Mouse (Mus musculus) splenic B cell, adult 2 months (primary cell): ENCODE measurements around the gene Nubpl.
"Not testable (repeated sequence)": the region's sequence is repeated elsewhere in the genome, so short reads cannot be mapped to it uniquely, and the experiment has no call there.

Source experiments
- DNase-seq: peaks from one replicate; pipeline ENCODE4 v3.0.0-alpha.2; 2011; ENCODE audit warnings: low read depth, low spot score
- H3K27me3 ChIP-seq: 2 replicates; pipeline ENCODE4 v1.6.1; 2012; ENCODE audit warnings: mild to moderate bottlenecking, low read length, moderate library complexity, mixed read lengths; ENCODE audit not compliant: control insufficient read depth, poor library complexity, insufficient read depth, severe bottlenecking
- H3K36me3 ChIP-seq: 2 replicates; pipeline ENCODE4 v1.6.1; 2012; ENCODE audit warnings: mild to moderate bottlenecking, low read length, moderate library complexity, mixed read lengths; ENCODE audit not compliant: control insufficient read depth, poor library complexity, insufficient read depth, severe bottlenecking

The Nubpl gene

DNA sequence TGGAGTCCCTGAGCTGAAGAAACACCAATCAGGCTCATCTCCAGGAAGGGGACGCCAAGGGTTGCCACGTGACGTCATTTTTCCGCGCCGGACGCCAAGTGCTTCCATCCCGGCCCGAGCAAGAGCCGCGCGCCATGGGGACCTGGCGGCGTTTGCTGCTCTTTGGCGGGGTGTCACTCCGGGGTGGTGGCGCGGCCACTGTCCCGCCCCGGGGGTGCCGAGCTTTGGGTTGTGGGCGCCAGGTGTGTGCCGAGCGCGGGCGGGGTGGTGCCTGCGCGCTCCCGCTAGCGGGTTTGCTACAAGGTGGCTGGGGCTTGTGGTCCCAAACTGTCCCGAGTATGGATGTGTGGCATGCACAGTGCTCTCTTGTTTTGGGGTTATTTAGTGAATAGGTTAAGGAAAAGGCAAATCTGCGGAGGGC lies at the start of gene Nubpl:
Gene Nubpl, plus strand, starts transcription at position 88 of the 421 bp plus-strand sequence.
- no peaks in the 10 kb centered on the region for H3K36me3 ChIP-seq
- peak; percentile 95 for DNase-seq

DNA sequence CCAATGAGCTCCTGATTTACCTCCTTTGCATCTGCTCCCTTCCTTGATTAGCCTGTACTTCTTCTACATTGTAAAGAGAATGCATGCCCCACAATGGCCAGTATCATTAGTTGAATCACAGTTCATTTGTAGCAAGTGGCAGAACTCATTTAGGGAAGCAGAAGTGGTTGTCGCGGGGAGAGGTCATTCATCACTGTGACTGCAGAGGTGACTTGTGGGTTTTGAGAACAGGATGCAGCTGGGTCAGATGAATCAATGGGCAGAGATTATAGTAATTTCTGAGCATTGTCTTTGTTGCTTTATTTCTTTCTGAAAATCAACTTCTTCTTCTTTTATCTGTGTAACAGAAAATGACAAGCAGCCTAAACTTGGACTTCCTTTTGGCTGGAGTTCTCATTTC lies 48.2 kb upstream of the Nubpl start:
- Histone ChIP-seq H3K36me3 (no peaks in the 10 kb centered on the region), H3K27me3 (no peaks in the 10 kb centered on the region)
- peak; percentile 7 for DNase-seq

More for the DNA sequence above, at the start of gene Nubpl:
- no peaks in the 10 kb centered on the region for H3K27me3 ChIP-seq

DNA sequence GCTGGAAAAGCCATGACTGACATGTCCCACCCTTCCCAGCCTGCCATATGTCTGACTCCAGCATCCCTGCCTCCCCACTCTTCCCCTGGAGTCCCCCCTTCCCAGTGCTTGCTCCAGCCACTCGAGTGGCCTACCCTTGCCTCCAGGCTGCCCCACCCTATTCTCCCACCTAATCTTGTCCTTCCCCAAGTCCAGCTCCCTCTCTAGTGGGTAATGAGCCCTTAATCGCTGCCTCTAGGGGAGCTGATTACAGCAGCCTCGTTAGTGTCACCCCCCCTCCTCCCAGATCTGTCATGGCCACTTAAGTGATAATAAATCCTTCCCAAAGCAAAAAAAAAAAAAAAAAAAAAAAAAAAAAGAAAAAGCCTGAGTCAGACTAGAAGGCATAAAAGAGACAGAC lies 18.2 kb upstream of the Nubpl start:
- not testable (repeated sequence) for DNase-seq

DNA sequence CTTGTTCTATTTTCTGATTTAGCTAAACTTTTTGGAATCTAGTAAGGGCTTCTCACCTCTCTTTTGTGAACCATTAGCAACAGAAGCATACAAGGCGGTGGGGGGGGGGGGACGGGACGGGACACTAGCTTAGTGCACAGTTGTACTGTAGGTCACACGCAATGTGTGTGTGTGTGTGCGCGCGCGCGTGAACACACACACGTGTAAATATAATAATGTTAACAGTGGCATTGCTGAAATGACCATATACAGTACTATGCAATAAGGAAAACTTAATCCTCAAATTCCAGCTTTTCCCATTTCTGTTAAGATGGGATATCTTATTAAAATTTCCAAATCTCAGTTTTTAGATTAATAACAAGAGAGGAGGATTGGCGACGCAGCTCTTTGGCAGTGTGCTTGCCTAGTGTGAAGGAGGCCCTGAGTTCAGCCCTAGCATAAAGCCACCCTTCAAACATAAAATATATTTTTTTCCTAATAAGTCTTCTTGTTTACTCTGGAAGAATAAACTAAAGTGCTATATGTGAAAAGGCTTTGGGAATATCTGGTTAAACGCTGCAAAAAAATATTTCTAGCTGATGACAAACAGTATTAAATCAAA lies 388 bp upstream of the Nubpl start:
- no peaks in the 10 kb centered on the region for H3K36me3 ChIP-seq
- no peaks in the 10 kb centered on the region for H3K27me3 ChIP-seq
- DNase-seq: no peak

More for the DNA sequence above, 18.2 kb upstream of the Nubpl start:
- H3K27me3 ChIP-seq, H3K36me3 ChIP-seq: not testable (repeated sequence)

DNA sequence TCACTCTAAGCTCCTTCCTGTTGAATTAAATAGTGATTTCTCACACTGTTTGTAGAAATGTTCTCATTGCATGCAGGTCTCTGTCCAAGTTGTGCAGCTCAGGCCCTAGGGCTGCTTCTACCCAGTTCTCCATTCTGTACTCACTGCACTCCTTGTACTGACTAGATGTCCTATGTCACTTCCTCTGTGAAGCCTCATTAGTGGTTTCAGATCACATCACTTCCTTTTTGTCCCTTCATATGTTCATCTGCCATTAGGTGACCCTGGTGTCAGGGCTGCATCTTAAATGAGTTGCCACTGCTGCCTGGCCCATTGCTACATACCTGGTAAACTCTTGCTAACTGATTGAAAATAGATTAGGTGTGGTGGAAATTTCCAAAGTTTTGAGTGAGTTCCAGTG lies 22.7 kb downstream of the Nubpl start:
- Histone ChIP-seq H3K27me3 (no peaks in the 10 kb centered on the region), H3K36me3 (no peaks in the 10 kb centered on the region)
- DNase-seq: peak; percentile 3

DNA sequence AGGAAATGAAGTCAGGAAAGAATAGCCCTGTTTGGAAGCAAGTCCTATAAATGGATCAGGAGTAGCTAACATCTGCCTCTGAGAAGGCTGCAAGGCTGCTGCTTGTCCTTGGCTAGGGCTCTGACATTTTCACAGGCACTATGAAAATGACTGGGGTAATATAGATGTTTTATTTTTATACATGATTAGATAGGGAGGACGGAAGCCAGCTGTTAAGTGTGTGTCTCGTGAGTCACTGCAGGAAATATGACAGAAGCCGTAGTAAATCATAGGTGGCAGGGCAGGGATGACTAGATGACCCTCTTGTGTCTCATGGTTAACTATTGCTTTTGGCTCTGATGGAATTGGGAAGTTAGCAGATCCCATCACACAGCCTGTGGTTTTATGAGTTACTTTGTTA lies 28.9 kb downstream of the Nubpl start:
- no peak for DNase-seq
- Histone ChIP-seq H3K27me3 (no peaks in the 10 kb centered on the region), H3K36me3 (no peaks in the 10 kb centered on the region)

DNA sequence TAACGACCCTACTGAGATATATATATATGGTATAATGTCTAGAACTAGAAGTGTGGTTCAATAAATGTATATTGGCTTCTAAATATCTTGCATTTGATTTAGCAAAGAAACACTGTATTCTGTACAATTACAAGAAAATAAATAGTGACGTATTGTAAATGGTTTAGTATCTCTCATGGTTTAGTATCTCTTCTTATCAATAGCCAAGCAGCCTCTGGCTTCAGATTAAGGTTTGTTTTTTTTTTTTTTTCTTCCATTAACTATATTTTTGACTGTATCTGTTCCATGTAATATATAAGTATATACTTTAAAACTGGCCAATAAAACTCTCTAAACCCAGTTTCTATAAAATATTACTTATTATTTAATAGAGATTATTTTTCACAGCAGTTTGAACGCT lies 31.5 kb downstream of the Nubpl start:
- DNase-seq: no peak
- H3K27me3 ChIP-seq: no peaks in the 10 kb centered on the region
- no peaks in the 10 kb centered on the region for H3K36me3 ChIP-seq

DNA sequence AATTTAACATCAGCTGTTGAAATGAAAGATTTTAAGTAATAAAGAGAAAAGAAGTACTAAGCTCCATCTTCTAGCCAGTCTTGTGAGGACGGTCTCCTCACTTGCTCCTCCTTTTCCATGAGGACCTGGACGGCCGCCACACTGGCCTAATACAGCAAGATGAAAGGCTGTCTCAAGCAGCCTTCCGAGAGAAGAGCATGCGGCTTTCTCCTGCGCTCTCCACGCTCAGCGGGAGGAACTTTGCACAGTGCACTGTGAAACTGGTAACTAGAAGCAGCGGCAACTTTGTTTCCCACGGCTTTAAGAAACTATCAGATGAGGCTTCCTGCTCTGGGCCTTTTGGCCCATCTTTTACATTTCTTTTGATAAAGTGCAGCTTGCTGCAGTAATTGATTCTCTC lies 34.7 kb downstream of the Nubpl start:
- Histone ChIP-seq H3K27me3 (no peaks in the 10 kb centered on the region), H3K36me3 (no peaks in the 10 kb centered on the region)
- DNase-seq: no peak

DNA sequence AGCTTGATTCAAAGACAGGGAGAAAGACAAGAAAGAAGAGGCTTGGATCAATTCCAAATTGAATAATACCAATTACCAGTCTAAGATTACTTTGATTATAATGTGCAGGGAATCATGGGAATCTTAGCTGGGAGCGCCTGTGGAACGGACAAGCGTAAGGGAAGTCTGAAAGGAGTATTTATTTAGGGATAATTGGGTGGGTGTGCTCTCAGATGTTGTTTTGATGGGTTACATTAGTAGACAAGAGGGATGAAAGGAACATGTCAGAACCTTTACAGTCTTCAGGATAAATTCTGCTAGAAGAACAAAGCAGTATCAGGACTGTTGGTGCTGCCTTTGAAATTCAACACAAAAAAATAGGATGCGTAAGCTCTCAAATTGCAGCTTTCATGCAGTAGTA lies 40.8 kb downstream of the Nubpl start:
- DNase-seq: no peak

DNA sequence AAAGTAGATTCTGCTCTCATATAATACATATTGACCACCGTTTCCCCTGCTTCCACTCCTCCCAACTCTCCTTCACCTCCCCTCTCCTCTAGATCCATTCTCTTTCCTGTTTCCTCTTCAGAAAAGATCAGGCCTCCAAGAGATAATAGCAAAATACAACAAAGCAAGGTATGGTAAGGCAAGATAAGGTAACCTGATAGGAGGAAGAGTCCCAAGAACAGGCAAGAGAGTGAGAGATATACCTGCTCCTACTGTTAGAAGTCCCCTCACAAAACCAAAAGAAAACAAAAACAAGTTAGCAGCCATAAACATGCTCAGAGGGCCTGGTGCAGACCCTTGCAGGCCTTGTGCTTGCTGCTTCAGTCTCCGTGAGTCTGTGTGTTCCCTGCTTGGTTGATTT lies 49.1 kb downstream of the Nubpl start:
- no peak for DNase-seq
- Histone ChIP-seq H3K27me3 (no peaks in the 10 kb centered on the region), H3K36me3 (no peaks in the 10 kb centered on the region)

More for the DNA sequence above, 40.8 kb downstream of the Nubpl start:
- no peaks in the 10 kb centered on the region for H3K36me3 ChIP-seq
- H3K27me3 ChIP-seq: no peaks in the 10 kb centered on the region

DNA sequence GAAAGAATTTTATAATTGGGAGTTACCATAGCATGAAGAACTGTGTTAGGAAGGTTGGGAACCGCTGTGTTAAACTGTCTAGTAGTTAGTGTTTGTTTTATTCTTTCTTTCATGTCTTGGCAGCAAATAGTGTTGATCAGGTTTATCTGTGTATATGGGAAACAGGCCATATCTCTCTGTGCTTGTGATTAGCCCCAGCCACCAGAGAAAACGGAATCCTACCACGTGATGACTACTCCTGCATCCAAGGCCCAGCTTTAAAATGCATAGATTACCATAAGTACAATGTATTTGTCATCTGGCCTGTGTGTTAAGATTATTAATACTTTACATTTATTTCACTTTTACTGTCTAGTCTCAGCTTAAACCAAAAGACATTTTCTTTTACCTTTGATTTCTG lies 51.9 kb downstream of the Nubpl start:
- no peak for DNase-seq
- no peaks in the 10 kb centered on the region for H3K27me3 ChIP-seq
- H3K36me3 ChIP-seq: no peaks in the 10 kb centered on the region

DNA sequence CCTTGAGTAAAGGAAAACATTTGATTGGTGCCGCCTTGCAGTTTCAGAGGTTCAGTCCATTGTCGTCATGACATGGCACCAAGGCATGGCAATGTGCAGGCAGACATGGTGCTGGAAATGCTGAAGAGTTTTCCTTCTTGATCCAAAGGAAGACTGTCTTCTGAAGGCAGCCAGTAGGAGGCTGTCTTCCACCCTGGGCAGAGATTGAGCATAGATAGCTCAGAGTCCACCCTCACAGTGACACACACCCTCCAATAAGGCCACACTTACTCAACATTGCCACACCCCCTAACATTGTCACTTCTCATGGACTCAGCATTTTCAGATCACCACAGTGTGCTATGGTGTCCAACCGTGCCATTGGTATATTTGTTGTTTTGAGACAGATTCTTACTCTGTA lies 54.5 kb downstream of the Nubpl start:
- no peak for DNase-seq
- H3K27me3 ChIP-seq: no peaks in the 10 kb centered on the region
- H3K36me3 ChIP-seq: no peaks in the 10 kb centered on the region

DNA sequence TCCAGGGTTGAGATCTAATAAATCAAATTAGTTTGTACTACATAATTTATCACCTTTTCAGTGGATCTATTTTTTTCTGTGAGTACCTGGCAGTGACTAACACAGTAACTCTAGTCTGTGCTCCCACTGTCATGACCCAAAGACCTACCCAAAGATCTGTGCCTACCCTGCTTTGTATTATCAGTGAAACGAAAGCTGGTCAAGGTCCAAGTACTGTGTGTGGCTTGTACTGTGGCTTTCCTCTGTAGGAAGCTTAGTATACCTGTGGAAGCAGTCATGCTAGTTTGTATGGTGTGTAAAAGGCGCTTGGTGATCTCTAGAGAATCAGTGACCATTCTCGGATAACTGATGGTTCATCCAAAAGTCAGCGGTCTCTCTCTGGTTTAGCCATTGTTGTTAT lies 57.4 kb downstream of the Nubpl start:
- no peak for DNase-seq
- Histone ChIP-seq H3K27me3 (no peaks in the 10 kb centered on the region), H3K36me3 (no peaks in the 10 kb centered on the region)

DNA sequence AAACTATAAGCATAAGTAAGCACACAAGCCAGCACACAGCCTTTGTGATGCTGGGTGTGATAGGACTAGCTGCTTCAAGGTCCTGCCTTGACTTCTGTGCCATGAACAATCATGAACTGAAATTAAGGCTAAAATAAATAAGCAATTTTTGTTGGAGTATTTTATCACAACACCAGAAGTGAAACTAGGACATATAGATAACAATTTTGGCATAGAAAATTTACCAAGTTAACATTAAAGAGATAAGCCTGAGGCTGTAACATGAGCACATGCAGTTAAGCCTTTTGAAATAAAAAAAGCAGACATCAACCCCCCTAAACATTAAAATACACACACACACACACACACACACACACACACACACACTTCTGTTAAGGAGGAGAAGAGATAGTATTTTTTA lies 66.9 kb downstream of the Nubpl start:
- no peak for DNase-seq
- Histone ChIP-seq H3K27me3 (no peaks in the 10 kb centered on the region), H3K36me3 (no peaks in the 10 kb centered on the region)

DNA sequence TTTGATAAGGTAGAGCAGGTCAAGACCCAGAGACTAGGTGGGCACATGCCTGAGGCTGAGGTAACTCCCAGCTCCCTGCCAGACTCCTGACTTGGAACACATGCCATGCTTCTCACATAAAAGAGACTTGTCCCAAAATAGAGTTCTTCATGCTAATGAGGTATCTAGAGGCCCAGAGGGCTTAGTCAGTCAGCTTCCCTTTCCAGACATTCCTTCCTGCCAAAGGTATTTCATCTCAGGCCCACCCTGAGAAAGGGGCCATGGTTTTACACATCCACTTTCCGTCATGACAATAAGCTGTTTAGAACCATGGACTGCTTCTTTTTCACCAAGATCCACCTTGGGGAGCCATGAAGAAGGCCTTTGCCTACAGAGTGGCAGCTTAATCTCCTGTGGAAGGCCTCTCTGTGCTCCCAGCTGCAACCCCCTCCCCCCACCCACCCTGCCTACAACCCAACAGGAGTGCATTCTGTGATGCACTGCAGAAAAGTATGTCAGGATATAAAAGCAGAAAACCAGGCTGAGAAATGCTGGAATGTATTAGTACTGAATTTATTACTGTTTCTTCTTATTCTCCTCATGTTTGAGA lies 88.8 kb downstream of the Nubpl start:
- no peaks in the 10 kb centered on the region for H3K27me3 ChIP-seq
- H3K36me3 ChIP-seq: no peaks in the 10 kb centered on the region
- no peak for DNase-seq
